Comparison of ENCODE assay signal across 28 mouse cellular contexts in genomic region chr5:121762949-121763348, GRCm38 (mm10).
"Had no signal": no experiment of that assay in that cellular context is flagged by ENCODE, and none has a peak within 500 bp of the region (broad histone marks: within the 10 kb centered on the region; RNA-seq: fewer than 3 reads in every experiment).

No protein-coding gene starts in this region.

- H3K4me3 ChIP-seq: embryonic facial prominence, embryonic 10.5 days; embryonic facial prominence, embryonic 12.5 days; embryonic facial prominence, embryonic 13.5 days; embryonic facial prominence, embryonic 15.5 days; erythroblast, embryonic 14.5 days; forebrain, embryonic 10.5 days; forebrain, embryonic 12.5 days; forebrain, embryonic 13.5 days; forebrain, embryonic 15.5 days; gastrocnemius, adult 2 months had no signal

- H3K4me1 ChIP-seq: embryonic facial prominence, embryonic 10.5 days; embryonic facial prominence, embryonic 12.5 days; embryonic facial prominence, embryonic 15.5 days; forebrain, embryonic 15.5 days had no signal

- H3K9me3 ChIP-seq: embryonic facial prominence, embryonic 10.5 days; embryonic facial prominence, embryonic 12.5 days; embryonic facial prominence, embryonic 13.5 days; embryonic facial prominence, embryonic 15.5 days; forebrain, embryonic 10.5 days; forebrain, embryonic 12.5 days; forebrain, embryonic 13.5 days; forebrain, embryonic 15.5 days had no signal

- H3K9ac ChIP-seq: embryonic facial prominence, embryonic 12.5 days; embryonic facial prominence, embryonic 13.5 days; embryonic facial prominence, embryonic 15.5 days; forebrain, embryonic 12.5 days; forebrain, embryonic 13.5 days; forebrain, embryonic 15.5 days; forebrain, postnatal 0 days had no signal

- H3K27me3 ChIP-seq: embryonic facial prominence, embryonic 12.5 days; embryonic facial prominence, embryonic 13.5 days; embryonic facial prominence, embryonic 15.5 days; forebrain, embryonic 12.5 days; forebrain, embryonic 13.5 days; forebrain, embryonic 15.5 days had no signal

- H3K27ac ChIP-seq: embryonic facial prominence, embryonic 10.5 days; embryonic facial prominence, embryonic 12.5 days; embryonic facial prominence, embryonic 13.5 days; embryonic facial prominence, embryonic 15.5 days; forebrain, embryonic 10.5 days; forebrain, embryonic 12.5 days; forebrain, embryonic 13.5 days; forebrain, embryonic 15.5 days; gastrocnemius, adult 2 months had no signal

- H3K4me2 ChIP-seq: embryonic facial prominence, embryonic 12.5 days; embryonic facial prominence, embryonic 13.5 days; embryonic facial prominence, embryonic 15.5 days; forebrain, embryonic 12.5 days; forebrain, embryonic 13.5 days; forebrain, embryonic 15.5 days had no signal

- DNase-seq: cerebellum, adult 18-20 months; cerebellum, adult 2 months; cerebellum, adult 8-10 months; cerebellum, adult 9-10 months; cerebellum, adult 9-11 months; cerebellum, postnatal 10 days; cerebellum, postnatal 14 days; cerebellum, postnatal 25 days; cerebellum, postnatal 36 days; embryo, embryonic 11 days; forebrain, postnatal 0 days; gastrocnemius, adult 2 months; gastrocnemius, postnatal 10 days; gastrocnemius, postnatal 14 days; gastrocnemius, postnatal 25 days; gastrocnemius, postnatal 36 days; heart, adult 18-20 months had no signal

- H3K36me3 ChIP-seq: forebrain, embryonic 15.5 days had no signal

- ATAC-seq: forebrain, embryonic 13.5 days; forebrain, embryonic 14.5 days; forebrain, embryonic 15.5 days; forebrain, embryonic 16.5 days; forebrain, postnatal 0 days had no signal
